ENCODE assay signal across 10 mouse cellular contexts in genomic region chr13:21883407-21883806, GRCm38 (mm10). TPM values are rescaled to one million over a fixed set of nuclear protein-coding genes. Genes with fewer than 3 reads are reported as not detected.
DNase-seq lines count a peak whose midpoint lies in the region; ATAC-seq and TF ChIP-seq lines count a peak whose summit lies in the region.
"Had no signal": no experiment of that assay in that cellular context is flagged by ENCODE, and none has a peak within 500 bp of the region (broad histone marks: within the 10 kb centered on the region; RNA-seq: fewer than 3 reads in every experiment).

No protein-coding gene starts in this region.

- H3K4me2 ChIP-seq in heart, embryonic 15.5 days = peak overlapping the region; percentile 58
- peak overlapping the region; percentile 53 for H3K4me2 ChIP-seq in hindbrain, embryonic 15.5 days
- peak overlapping the region; percentile 38; the same call in 1 of the 2 replicates for H3K4me2 ChIP-seq in midbrain, embryonic 13.5 days (replicated peaks)

- no peak; a peak in 1 of 4 replicates for TF ChIP-seq EP300 in MEL (IDR thresholded peaks at IDR 0.05; ENCODE audit: low read depth in 1 of 2, low read length in 2 of 2)

- no peak overlapping the region for H3K9ac ChIP-seq in heart, embryonic 15.5 days
- H3K9ac ChIP-seq in MEL (ENCODE audit: control insufficient read depth, low read depth, low read length, poor library complexity, severe bottlenecking) = peak overlapping the region; percentile 61
- no peak overlapping the region for H3K9ac ChIP-seq in hindbrain, embryonic 15.5 days
- no peak overlapping the region for H3K9ac ChIP-seq in midbrain, embryonic 13.5 days (replicated peaks)

- no peak for TF ChIP-seq POLR2A in MEL (IDR thresholded peaks at IDR 0.05; ENCODE audit: control insufficient read depth in 1 of 2, insufficient read depth in 1 of 2, low read depth in 1 of 2, low read length in 2 of 2, poor library complexity in 1 of 2)

- WGBS in heart, embryonic 15.5 days = 36% methylated on average over 5 of the region's 5 CpGs
- WGBS in hindbrain, embryonic 15.5 days = 32% methylated on average over 5 of the region's 5 CpGs
- 41% methylated on average over 5 of the region's 5 CpGs for WGBS in midbrain, embryonic 13.5 days

- no peak for TF ChIP-seq RAD21 in MEL (IDR thresholded peaks at IDR 0.05; ENCODE audit: low read depth, low read length)

- peak overlapping the region; percentile 50; the same call in 1 of the 2 replicates for H3K4me3 ChIP-seq in heart, embryonic 15.5 days
- peak overlapping the region; percentile 44 to 93 for H3K4me3 ChIP-seq in MEL (ENCODE audit: control insufficient read depth in 1 of 2, insufficient read depth in 1 of 2, low read depth in 2 of 2, low read length in 2 of 2)
- peak overlapping the region; percentile 33 for H3K4me3 ChIP-seq in hindbrain, embryonic 15.5 days
- H3K4me3 ChIP-seq in midbrain, embryonic 13.5 days (replicated peaks) = no peak overlapping the region

- H3K4me1 ChIP-seq in heart, embryonic 15.5 days (replicated peaks) = 0 out of 2 replicates have a peak, but pooled peaks cover 2% of the 10 kb centered on the region
- no peaks in the 10 kb centered on the region for H3K4me1 ChIP-seq in MEL (ENCODE audit: control insufficient read depth in 1 of 2, insufficient read depth in 2 of 2, low read length in 2 of 2)
- peaks cover 5% of the 10 kb centered on the region; the same call in 1 of the 2 replicates for H3K4me1 ChIP-seq in hindbrain, embryonic 15.5 days (replicated peaks)
- no peaks in the 10 kb centered on the region for H3K4me1 ChIP-seq in midbrain, embryonic 13.5 days (replicated peaks)

- no peaks in the 10 kb centered on the region for H3K36me3 ChIP-seq in heart, embryonic 15.5 days
- H3K36me3 ChIP-seq in MEL (ENCODE audit: control insufficient read depth in 1 of 2, insufficient read depth in 2 of 2, low read length in 2 of 2) = no peaks in the 10 kb centered on the region; a peak in 1 of 4 replicates
- no peaks in the 10 kb centered on the region for H3K36me3 ChIP-seq in hindbrain, embryonic 15.5 days
- no peaks in the 10 kb centered on the region for H3K36me3 ChIP-seq in midbrain, embryonic 13.5 days
- H3K36me3 ChIP-seq: G1E had no signal

- no peak for ATAC-seq in heart, embryonic 15.5 days (replicated peaks; ENCODE audit: insufficient number of reproducible peaks, insufficient read depth, low FRiP score, low read depth)
- ATAC-seq in hindbrain, embryonic 15.5 days (ENCODE audit: low FRiP score, low read depth) = no peak
- ATAC-seq in midbrain, embryonic 13.5 days = no peak
- no peak for ATAC-seq in CD4-positive, CD25-positive, alpha-beta regulatory T cell, adult 4 months

- H3K27me3 ChIP-seq in heart, embryonic 15.5 days = no peaks in the 10 kb centered on the region
- H3K27me3 ChIP-seq in MEL (ENCODE audit: control insufficient read depth in 1 of 2, insufficient read depth in 2 of 2, low read length in 2 of 2) = no peaks in the 10 kb centered on the region
- peaks cover 7% of the 10 kb centered on the region; the same call in 1 of the 2 replicates for H3K27me3 ChIP-seq in hindbrain, embryonic 15.5 days
- H3K27me3 ChIP-seq in midbrain, embryonic 13.5 days = peaks cover 16% of the 10 kb centered on the region

- no peak overlapping the region for H3K27ac ChIP-seq in heart, embryonic 15.5 days
- H3K27ac ChIP-seq in MEL (ENCODE audit: control insufficient read depth, low read depth, low read length) = no peak overlapping the region
- H3K27ac ChIP-seq in hindbrain, embryonic 15.5 days (replicated peaks) = no peak overlapping the region
- H3K27ac ChIP-seq in midbrain, embryonic 13.5 days = no peak overlapping the region

- no peaks in the 10 kb centered on the region for H3K9me3 ChIP-seq in heart, embryonic 15.5 days (replicated peaks)
- no peaks in the 10 kb centered on the region for H3K9me3 ChIP-seq in MEL (replicated peaks; ENCODE audit: insufficient read depth, low read length)
- no peaks in the 10 kb centered on the region for H3K9me3 ChIP-seq in hindbrain, embryonic 15.5 days
- no peaks in the 10 kb centered on the region for H3K9me3 ChIP-seq in midbrain, embryonic 13.5 days
- H3K9me3 ChIP-seq: G1E had no signal

- TF ChIP-seq CTCF in MEL (IDR thresholded peaks at IDR 0.05 in 2 of 3, conservative IDR thresholded peaks at IDR 0.05 in 1 of 3; ENCODE audit: control insufficient read depth in 1 of 3, insufficient read depth in 1 of 3, low read depth in 2 of 3, low read length in 3 of 3, poor library complexity in 1 of 3, severe bottlenecking in 1 of 3) = no peak

- no peak for DNase-seq in heart, adult 18-20 months
- DNase-seq in MEL (ENCODE audit: low read depth, low spot score) = no peak
- no peak for DNase-seq in cerebellum, postnatal 14 days
- DNase-seq in right cerebral cortex, postnatal 25 days = no peak
- DNase-seq: kidney, postnatal 25 days had no signal

- H3K79me2 ChIP-seq in MEL (ENCODE audit: control insufficient read depth, insufficient read depth, low read length, poor library complexity) = no peaks in the 10 kb centered on the region; the same call in 1 of the 2 replicates

TF ChIP-seq in MEL, 35 proteins besides CTCF, POLR2A, EP300 and RAD21:
- TF ChIP-seq SIN3A (IDR thresholded peaks at IDR 0.05; ENCODE audit: low read length) (peak; percentile 29; the same call in 1 of the 2 replicates), GATA1 (IDR thresholded peaks at IDR 0.05; ENCODE audit: low read depth, low read length) (peak; percentile 27; the same call in 1 of the 2 replicates), USF1 (IDR thresholded peaks at IDR 0.05; ENCODE audit: low read depth, low read length) (peak; percentile 57; the same call in 1 of the 2 replicates), TBP (IDR thresholded peaks at IDR 0.05; ENCODE audit: low read depth, low read length) (no peak)

RNA-seq across cellular contexts. Expression of gene Hist1h2br, which starts 49.9 kb away (rescaled TPM):
- polyA plus RNA-seq in heart, embryonic 15.5 days (2015; fragmentation: Nextera tagmentation; extraction: Ambion mirVana) = 7.8 TPM in 2 replicates
- 10 to 100 TPM; 28.3 to 30.7 TPM for total RNA-seq in heart, adult 18-20 months (2021)
- 2,013 and 2,821 TPM in 2 replicates for total RNA-seq in MEL (2012; rRNA removed)
- 1 to 10 TPM in 1 of 2 experiments, not detected in 1; 6.0 TPM for polyA plus RNA-seq in MEL (2012; ENCODE audit: insufficient read depth in 1 of 2, insufficient read length in 2 of 2, low read depth in 1 of 2, low replicate concordance in 2 of 2, missing spikeins in 1 of 2)
- polyA plus RNA-seq in hindbrain, embryonic 15.5 days (2015; fragmentation: Nextera tagmentation; extraction: Ambion mirVana) = 4.7 and 7.1 TPM in 2 replicates
- polyA plus RNA-seq in midbrain, embryonic 13.5 days (2015; fragmentation: Nextera tagmentation; extraction: Ambion mirVana) = 11.3 and 12.2 TPM in 2 replicates
- 1 to 10 TPM; 4.7 to 6.5 TPM for polyA plus RNA-seq in CD4-positive, CD25-positive, alpha-beta regulatory T cell, adult 4 months (2017; shearing (Covaris generic))

RNA-seq across cellular contexts. Expression of gene Hist1h2ap, which starts 50.1 kb away (rescaled TPM):
- 1,372 and 1,424 TPM in 2 replicates for polyA plus RNA-seq in heart, embryonic 15.5 days (2015; fragmentation: Nextera tagmentation; extraction: Ambion mirVana)
- total RNA-seq in heart, adult 18-20 months (2021) = 10 to 100 TPM; 11.6 to 12.2 TPM
- 3,706 and 4,747 TPM in 2 replicates for total RNA-seq in MEL (2012; rRNA removed)
- polyA plus RNA-seq in MEL (2012; ENCODE audit: insufficient read depth in 1 of 2, insufficient read length in 2 of 2, low read depth in 1 of 2, low replicate concordance in 2 of 2, missing spikeins in 1 of 2) = 100 to 1,000 TPM in 1 of 2 experiments, not detected in 1; 727 TPM
- 669 and 801 TPM in 2 replicates for polyA plus RNA-seq in hindbrain, embryonic 15.5 days (2015; fragmentation: Nextera tagmentation; extraction: Ambion mirVana)
- polyA plus RNA-seq in midbrain, embryonic 13.5 days (2015; fragmentation: Nextera tagmentation; extraction: Ambion mirVana) = 1,729 and 1,932 TPM in 2 replicates
- polyA plus RNA-seq in CD4-positive, CD25-positive, alpha-beta regulatory T cell, adult 4 months (2017; shearing (Covaris generic)) = 100 to 1,000 TPM in 1 of 2 experiments, 10 to 100 TPM in 1; 94.5 to 115 TPM

RNA-seq across cellular contexts. Expression of gene Hist1h4n, which starts 51.4 kb away (rescaled TPM):
- polyA plus RNA-seq in heart, embryonic 15.5 days (2015; fragmentation: Nextera tagmentation; extraction: Ambion mirVana) = 6.2 and 11.6 TPM in 2 replicates
- 1 to 10 TPM; 4.7 to 9.4 TPM for total RNA-seq in heart, adult 18-20 months (2021)
- total RNA-seq in MEL (2012; rRNA removed) = 9,853 and 10,418 TPM in 2 replicates
- polyA plus RNA-seq in MEL (2012; ENCODE audit: insufficient read depth in 1 of 2, insufficient read length in 2 of 2, low read depth in 1 of 2, low replicate concordance in 2 of 2, missing spikeins in 1 of 2) = 1 to 10 TPM in 1 of 2 experiments, not detected in 1; 9.0 TPM
- 4.9 and 7.7 TPM in 2 replicates for polyA plus RNA-seq in hindbrain, embryonic 15.5 days (2015; fragmentation: Nextera tagmentation; extraction: Ambion mirVana)
- polyA plus RNA-seq in midbrain, embryonic 13.5 days (2015; fragmentation: Nextera tagmentation; extraction: Ambion mirVana) = 11.0 and 11.2 TPM in 2 replicates
- 10 to 100 TPM in 1 of 2 experiments, not detected in 1; 12.8 TPM for polyA plus RNA-seq in CD4-positive, CD25-positive, alpha-beta regulatory T cell, adult 4 months (2017; shearing (Covaris generic))
